Mouse (Mus musculus) 3T3-L1 (cell line): ENCODE measurements at regions not wholly inside any gene's neighbourhood (a gene's known extent, or its start where the extent isn't known, plus 50 kb on each side); places are given as distances from the start of the nearest gene placed in this dataset.
"Not testable (repeated sequence)": the region's sequence is repeated elsewhere in the genome, so short reads cannot be mapped to it uniquely, and the experiment has no call there.

Experiments
- DNase-seq: peaks from one replicate; pipeline ENCODE4 v3.0.0-alpha.2; 2015; ENCODE audit warnings: low read depth, low spot score

DNA sequence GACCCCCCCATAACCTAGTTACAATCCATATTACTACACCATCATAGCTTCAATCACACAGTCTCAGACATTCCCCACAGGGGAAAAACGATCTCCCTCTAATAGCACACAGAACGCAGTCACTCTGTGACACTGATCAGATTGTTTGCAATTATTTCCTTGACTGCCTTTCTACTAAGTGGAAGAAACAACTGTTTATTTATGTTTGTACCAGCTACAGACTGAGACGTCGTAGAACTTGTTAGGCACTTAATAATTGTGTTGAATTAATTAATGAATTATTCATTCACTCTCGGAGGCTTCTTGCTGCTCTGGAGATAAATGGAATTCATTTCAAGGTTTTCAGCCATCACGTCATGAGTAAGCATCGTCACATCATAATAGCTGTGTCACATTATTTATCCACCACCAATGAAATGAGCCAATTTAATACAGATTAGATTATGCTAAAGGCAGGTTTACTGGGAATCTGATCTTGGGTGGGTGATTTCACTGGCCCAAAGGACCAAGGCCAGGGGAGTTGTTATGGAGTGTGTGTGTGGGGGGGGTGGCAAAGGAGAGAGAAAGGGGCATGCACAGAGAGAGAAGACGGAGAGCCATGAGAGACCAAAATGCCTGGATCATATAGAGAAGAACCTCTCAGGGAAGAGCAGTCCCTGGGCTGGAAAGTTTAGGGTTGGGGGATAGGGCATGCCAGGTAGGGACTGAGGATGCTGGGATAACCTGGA is 355.7 kb upstream of the Zwint start:
- DNase-seq, result no peak

DNA sequence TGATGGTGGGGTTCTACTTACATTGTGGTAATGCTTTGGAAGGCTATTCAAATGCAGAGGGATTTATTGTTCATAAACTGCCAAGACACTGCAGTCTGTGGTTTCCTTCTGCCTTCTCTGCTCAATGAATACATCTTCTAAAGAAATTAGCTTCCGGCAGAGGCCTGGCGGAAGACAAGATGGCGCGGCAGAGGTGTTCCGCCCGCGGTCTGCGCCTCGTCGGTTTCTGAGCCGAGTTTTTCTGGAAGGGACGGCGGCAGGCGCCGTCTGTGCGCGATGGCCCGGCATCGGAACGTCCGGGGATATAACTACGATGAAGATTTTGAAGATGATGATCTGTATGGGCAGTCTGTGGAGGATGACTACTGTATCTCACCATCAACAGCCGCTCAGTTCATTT is 345.6 kb upstream of the Zwint start:
- DNase-seq, result not testable (repeated sequence)

- no peak for DNase-seq
Measured at GRCm38 (mm10) chr10:72318308-72318707, 336.3 kb upstream of the Zwint start.

GRCm38 (mm10) chr10:72320307-72320706 is 334.3 kb upstream of the Zwint start:
- no peak for DNase-seq

DNA sequence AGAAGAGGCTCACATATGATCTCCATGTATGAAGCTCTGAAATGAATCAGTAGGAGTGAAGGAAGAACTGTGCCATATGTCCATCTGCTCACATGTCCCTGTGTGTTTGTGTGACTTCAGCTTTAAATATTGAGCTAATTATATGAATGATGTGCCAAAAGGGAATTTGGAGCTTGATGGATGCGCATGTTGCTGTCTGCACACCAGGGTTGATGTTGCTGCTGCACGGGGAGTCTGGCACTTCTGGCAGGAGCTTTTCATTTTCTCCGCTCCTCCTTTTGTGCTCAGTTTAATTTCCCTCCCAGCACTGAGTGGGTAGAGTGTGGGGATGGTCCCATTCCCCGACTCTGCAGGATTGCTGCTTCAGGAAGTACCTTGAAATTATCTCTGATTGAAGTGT is 328.0 kb upstream of the Zwint start:
- DNase-seq, result no peak

DNA sequence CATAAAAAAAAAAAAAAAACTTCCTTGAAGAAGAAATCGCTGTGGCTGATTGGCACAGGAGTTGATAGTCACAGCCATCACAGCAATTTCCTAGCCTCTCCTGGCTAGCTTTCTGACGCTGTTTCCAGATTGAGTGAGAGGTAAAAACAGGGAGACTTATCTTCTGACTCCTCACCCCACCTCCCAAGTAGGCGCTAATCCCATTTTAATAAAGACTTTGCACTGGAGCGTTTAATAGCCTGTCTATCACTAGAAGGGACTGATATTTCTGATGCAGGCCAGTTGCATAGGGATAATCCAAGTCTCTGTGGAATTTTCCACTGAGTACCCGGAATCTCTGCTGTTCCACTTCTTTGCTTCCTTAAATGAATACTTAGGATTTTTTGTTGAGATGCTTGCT is 307.4 kb upstream of the Zwint start:
- DNase-seq, result no peak

DNA sequence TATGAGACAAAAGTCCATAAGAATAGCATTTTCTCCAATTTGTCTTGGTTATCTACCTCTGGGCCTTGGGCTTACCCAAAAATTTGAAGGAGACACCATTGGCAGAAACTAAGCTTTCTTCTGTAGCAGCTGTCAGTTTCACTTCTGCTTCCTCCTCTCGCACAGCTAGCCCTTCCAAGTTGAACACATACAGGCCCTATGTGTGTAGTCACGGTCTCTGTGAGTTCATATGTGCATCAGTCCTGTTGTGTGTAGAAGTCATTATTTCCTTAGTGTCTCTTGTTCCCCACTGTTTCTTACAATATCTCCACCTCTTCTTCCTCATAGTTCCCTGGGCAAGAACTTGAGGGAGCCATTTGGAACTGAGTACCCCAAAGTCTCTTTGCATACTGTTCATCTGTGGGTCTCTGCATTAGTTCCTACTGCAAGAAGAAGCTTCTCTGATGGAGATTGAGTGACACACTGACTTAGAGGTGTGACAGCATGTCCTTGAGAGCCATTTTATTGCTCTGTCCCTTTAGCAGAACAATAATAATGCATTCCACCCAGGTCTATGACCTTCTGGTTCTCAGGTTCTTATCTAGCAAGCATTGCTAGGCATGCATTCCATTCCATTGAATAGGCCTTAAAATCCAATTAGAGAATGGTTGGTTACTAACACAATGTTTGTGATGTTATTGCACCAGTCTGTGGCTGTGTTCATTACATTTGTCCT is 306.5 kb upstream of the Zwint start:
- no peak for DNase-seq

- DNase-seq, result no peak
Measured at GRCm38 (mm10) chr10:72352810-72353209, 301.8 kb upstream of the Zwint start.

GRCm38 (mm10) chr10:72353515-72353914 is 301.1 kb upstream of the Zwint start:
- DNase-seq, result no peak

GRCm38 (mm10) chr10:72383351-72383750 is 271.3 kb upstream of the Zwint start:
- no peak for DNase-seq

DNA sequence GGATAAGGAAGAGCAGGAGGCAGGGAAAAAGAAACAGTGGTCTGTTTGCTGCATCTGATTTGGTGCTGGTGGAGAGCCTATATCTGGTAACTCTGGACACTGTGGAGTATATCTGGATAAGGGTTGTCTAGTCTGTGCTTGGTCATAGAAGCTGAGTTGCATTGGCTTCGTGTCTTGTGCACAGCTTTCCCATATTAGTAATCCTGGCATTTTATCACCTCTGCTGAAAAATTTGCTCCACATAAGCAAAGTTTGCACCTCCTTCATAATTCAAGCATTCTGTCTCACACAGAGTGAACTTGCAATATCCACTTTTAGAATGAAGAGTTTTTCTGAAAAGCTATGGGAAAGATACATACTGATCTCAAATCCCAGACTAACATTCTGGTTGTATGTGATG is 269.8 kb upstream of the Zwint start:
- DNase-seq, result no peak

DNA sequence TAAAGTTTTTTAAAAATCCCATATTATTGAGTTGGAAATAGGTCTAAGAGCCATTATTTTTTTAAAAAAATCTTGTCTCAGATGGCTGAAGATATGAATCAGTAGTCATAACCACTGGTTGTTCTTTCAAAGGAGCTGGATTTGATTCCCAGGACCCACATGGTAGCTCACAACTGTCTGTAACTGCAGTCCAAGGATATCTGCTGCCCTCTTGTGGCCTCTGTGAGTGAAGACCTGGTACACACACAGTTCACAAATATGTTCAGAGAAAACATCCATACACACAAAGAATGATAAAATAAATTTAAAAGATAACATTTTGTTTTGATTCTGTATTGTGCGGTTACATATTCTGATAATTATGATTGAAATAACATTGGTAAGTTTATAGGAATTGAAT is 263.2 kb upstream of the Zwint start:
- peak; percentile 42 for DNase-seq

DNA sequence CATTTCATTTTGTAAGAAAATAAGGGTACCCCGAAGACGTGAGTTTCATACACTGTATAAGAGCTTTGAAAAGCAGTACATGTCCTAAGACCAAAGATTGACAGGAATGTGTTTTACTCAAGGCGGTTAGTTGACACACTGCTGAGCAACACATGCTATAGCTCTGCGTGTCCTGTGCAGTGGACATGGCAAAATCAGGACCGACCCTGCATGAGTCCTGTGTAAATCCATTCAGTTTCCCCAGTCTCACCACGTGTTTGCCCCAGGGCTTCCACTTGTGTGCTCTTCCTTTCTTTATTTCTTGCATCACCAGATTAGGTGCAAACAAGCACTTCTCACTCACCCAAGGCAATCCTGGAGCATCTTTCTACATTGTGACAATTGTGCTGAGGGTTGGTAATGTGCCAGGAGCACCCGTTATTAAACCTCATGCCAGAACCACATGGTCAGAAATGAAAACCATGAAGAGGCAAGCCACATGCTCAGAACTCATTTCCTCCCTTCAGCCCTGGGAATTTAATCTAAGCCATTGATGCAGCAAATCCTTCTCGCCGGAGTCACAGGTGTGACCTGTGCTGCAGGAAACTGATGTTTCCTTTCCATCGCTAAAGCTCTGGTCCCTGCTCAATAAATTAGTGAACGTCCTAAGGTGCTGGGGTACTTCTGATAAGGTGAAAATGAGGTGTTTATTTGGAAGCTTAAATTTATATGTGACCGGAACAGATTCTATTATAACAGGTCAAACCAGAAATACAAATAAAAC is 261.2 kb upstream of the Zwint start:
- no peak for DNase-seq

DNA sequence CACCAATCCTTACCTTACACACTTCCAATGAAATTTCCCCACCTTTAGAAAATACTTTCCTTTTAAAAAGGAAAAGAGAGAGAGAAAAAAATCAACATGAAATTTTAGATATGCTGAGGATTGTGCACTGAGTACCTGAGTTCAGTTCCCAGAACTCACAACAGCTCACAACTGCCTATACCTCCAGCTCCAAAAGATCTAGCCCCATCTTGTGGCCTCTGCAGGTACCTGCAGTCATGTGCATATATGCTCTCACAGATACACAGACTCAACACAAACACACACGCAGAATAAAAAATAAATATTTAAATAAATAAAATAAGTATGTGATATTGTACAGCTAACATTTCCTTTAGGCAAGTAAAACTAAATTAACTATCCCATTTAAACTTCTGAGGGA is 260.3 kb upstream of the Zwint start:
- no peak for DNase-seq

GRCm38 (mm10) chr10:72403290-72403689 is 251.4 kb upstream of the Zwint start:
- no peak for DNase-seq

GRCm38 (mm10) chr10:72410305-72410704 is 244.3 kb upstream of the Zwint start:
- DNase-seq, result no peak

- no peak for DNase-seq
Measured at GRCm38 (mm10) chr10:72411670-72412069, 243.0 kb upstream of the Zwint start.

- no peak for DNase-seq
Measured at GRCm38 (mm10) chr10:72454629-72455028, 200.0 kb upstream of the Zwint start.

DNA sequence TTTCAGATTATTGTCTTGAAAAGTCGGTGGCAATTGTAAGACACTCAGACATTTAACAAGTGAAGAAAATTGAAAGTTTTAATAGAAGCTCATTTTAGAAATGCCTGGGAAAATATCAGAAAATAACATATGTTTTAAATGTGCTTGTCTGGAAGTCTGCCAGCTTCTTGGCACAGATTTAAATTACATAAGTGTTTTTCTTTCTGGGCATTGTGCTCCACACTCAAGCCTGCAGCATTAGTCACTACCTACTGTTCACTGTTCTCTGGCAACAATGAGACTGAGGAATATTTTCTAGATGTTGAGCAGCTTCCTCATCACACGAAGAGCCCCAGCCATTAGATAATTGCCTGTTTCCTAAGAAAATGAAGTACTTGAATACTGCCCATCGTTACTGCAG is 170.3 kb upstream of the Zwint start:
- peak; percentile 91 for DNase-seq

GRCm38 (mm10) chr10:72532431-72532830 is 122.2 kb upstream of the Zwint start:
- DNase-seq, result no peak

DNA sequence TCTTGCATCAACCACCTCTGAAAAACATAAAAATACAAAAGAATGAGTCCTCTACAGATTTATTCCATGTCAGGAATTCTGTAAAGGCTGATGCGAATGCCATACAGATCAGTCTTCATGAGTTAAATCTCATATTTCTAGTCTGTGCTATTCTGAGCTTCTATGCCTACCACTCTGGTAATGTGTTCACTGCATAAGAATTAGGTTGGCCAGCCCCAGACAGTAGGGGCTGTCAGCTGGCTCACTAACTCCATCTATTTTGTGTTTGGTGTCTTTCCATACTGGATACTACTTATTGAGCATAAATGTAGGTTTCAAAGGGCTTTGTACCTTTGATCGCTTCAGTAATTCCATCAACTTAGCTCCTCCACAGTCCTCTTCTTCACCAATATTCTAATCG is 121.2 kb upstream of the Zwint start:
- no peak for DNase-seq

DNA sequence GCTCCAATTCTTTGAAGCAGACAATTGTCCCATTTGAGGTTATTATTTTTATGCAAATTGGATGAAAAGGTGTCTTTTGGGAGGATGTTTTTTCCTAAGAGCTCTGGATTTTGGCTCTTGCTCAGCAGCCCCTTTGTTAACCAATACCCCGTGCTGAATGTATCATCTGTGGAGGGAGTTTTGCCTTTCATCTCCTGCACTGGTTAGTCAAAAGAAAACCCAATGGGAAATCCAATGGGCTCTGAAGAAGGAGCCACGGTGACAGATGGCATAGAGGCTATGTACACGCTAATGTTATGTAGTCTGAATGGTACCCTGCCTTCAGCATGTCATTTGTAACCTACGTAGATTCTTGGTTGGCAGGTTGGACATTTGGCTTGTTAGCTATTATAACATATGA is 120.8 kb upstream of the Zwint start:
- no peak for DNase-seq

GRCm38 (mm10) chr10:72549564-72549963 is 105.1 kb upstream of the Zwint start:
- DNase-seq, result no peak
